Mouse (Mus musculus) T-cell, adult 2 months (primary cell): ENCODE data around the gene Vmn1r227.

Experiments
- DNase-seq: peaks from one replicate; pipeline ENCODE4 v3.0.0; 2022; ENCODE audit warnings: low spot score

Vmn1r227 gene

DNA sequence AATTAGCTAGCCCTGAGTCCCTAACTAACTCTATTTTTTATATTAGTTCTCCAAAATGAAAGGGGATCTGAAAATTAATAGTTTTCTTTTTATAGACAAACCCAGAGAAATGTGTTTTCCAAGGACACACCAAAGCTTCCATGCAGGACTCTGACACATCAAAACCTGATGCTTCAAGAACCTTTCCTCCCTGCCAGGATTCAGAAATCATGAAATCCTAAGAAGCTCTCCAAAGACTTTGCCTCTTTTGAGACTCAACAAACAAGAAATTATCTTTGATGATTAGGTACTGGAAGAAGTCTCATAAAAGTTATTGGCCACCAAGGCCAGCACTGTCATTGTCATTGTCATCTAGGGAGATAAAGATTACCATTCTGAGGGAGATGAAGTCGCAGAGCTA, at the start of gene Vmn1r227:
Gene Vmn1r227, plus strand, starts transcription at position 301 of the 400 bp plus-strand sequence.
- DNase-seq = no peak

DNA sequence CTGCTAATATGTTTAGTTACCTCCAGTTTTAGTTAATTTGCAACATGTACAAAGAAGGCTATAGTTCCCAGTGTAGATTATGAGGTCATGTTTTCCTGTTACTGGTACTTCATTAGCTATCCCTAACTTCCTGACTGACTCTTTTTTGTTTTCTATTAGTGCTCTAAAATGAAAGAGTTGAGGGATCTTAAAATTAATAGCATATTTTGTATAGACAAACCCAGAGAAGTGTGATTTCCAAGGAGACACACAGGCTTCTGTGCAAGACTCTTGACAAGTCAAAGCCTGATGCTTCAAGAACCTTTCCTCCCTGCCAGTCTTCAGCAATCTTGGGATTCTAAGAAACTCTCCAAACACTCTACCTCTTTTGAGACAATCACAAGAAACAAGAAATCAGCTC, 47.1 kb upstream of the Vmn1r227 start, which contains the start of gene Vmn1r226:
Gene Vmn1r226, plus strand, starts transcription at position 301 of the 400 bp plus-strand sequence.
- DNase-seq = no peak

GRCm38 (mm10) chr17:20786057-20786456, 56.4 kb downstream of the Vmn1r227 start, which contains the start of gene Vmn1r228:
Gene Vmn1r228 (minus strand): TSS chr17:20786157.
- DNase-seq = no peak
